Mouse (Mus musculus) liver, embryonic 12.5 days (tissue): ENCODE data around the gene Zfp981. TPM values are rescaled to one million over a fixed set of nuclear protein-coding genes. Genes with fewer than 3 reads are reported as not detected.
"Not testable (repeated sequence)": the region's sequence is repeated elsewhere in the genome, so short reads cannot be mapped to it uniquely, and the experiment has no call there.

ENCODE experiments used
- ATAC-seq: fragments of 200-750 bp; cut with Nextera tagmentation; 2 replicates; pipeline ENCODE4 v1.8.0; 2017; ENCODE audit warnings: moderate number of reproducible peaks, mild to moderate bottlenecking, moderate library complexity
- H3K27ac ChIP-seq: fragments of 300-500 bp; sonication (generic); 2 replicates; pipeline ENCODE4 v1.5.1; 2016; ENCODE audit warnings: mild to moderate bottlenecking
- H3K27me3 ChIP-seq: fragments of 300-500 bp; sonication (generic); replicated peaks from 2 replicates; pipeline ENCODE4 v1.6.1; 2016; ENCODE audit warnings: mild to moderate bottlenecking, moderate library complexity
- H3K36me3 ChIP-seq: fragments of 300-500 bp; sonication (generic); 2 replicates; pipeline ENCODE4 v1.6.1; 2016; ENCODE audit warnings: mild to moderate bottlenecking, moderate library complexity
- H3K4me1 ChIP-seq: fragments of 300-500 bp; sonication (generic); 2 replicates; pipeline ENCODE4 v1.6.1; 2016
- H3K4me2 ChIP-seq: fragments of 300-500 bp; sonication (generic); 2 replicates; pipeline ENCODE4 v1.6.1; 2016; ENCODE audit warnings: mild to moderate bottlenecking, moderate library complexity
- H3K4me3 ChIP-seq: fragments of 300-500 bp; sonication (generic); 2 replicates; pipeline ENCODE4 v1.5.1; 2016; ENCODE audit warnings: mild to moderate bottlenecking, moderate library complexity
- H3K9ac ChIP-seq: fragments of 300-500 bp; sonication (generic); 2 replicates; pipeline ENCODE4 v1.6.1; 2016; ENCODE audit warnings: mild to moderate bottlenecking, moderate library complexity
- H3K9me3 ChIP-seq: fragments of 300-500 bp; sonication (generic); replicated peaks from 2 replicates; pipeline ENCODE4 v1.6.1; 2016; ENCODE audit warnings: mild to moderate bottlenecking, moderate library complexity
- WGBS: fragments of 180-500 bp; shearing (Covaris S2); methylation state at CpG from one replicate; pipeline ENCODE4 v1.1.7; 2016; ENCODE audit not compliant: insufficient replicate concordance; 5-methylcytosine and 5-hydroxymethylcytosine counted together
- polyA plus RNA-seq: library from polyadenylated mRNA; unstranded; fragments of >200 nt; fragmentation: Nextera tagmentation; extraction: Ambion mirVana; gene quantifications from 2 replicates; pipeline ENCODE4 v1.2.1, GENCODE M21; 2016

The Zfp981 gene
- polyA plus RNA-seq, 1 experiment from 2014 or later = 0.15 TPM

DNA sequence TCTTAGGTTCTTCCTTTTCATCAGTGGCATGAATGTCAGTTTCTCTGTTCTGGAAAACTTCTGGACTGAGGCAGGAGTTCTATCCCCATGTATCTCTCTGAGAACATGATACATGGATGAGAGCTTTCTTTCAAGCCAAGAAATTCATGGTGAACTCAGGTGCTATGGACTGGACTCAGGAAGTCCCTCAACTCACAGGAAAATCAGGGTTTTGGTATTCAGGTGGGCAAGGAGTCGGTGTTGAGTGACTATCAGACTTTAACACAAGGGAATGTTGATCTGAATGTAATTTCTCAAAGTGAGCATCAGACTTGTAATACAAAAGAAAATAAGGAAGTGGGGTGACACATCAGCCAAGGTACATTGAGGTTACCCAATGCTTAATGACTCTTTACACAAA is 9.8 kb upstream of the Zfp981 start:
- H3K27ac ChIP-seq, H3K27me3 ChIP-seq, H3K4me2 ChIP-seq, H3K4me1 ChIP-seq, H3K36me3 ChIP-seq, H3K4me3 ChIP-seq, H3K9ac ChIP-seq: not testable (repeated sequence)
- peaks cover 48% of the 10 kb centered on the region for H3K9me3 ChIP-seq
- ATAC-seq = 0 out of 2 replicates have a peak, but pooled peaks have one; percentile 34
- 55% methylated on average over 1 of the region's 1 CpGs for WGBS

DNA sequence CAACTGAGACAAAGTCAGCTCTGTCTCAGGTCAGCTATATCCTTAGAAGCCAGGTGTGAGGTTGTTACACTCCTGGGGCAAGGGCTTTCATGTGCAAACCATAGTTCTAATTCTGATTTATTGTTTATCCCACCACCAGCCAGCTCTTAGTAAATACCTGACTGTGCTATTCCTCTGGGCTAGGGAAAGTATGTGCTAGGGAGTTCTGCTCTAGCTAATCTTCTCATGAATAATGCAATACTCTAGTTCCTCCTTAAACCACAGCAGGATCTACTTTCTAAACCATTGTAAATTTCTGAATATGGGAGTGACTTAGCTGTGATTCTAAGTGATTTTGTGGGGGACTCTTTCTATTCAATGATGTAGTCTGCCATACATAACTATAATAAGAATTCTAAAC is 9.4 kb upstream of the Zfp981 start:
- no peaks in the 10 kb centered on the region for H3K27me3 ChIP-seq
- no peaks in the 10 kb centered on the region for H3K36me3 ChIP-seq
- H3K4me2 ChIP-seq = no peak overlapping the region
- no peak for ATAC-seq
- no peak overlapping the region for H3K9ac ChIP-seq
- peaks cover 52% of the 10 kb centered on the region for H3K9me3 ChIP-seq
- no peak overlapping the region for H3K27ac ChIP-seq
- H3K4me1 ChIP-seq = no peaks in the 10 kb centered on the region
- H3K4me3 ChIP-seq = no peak overlapping the region

DNA sequence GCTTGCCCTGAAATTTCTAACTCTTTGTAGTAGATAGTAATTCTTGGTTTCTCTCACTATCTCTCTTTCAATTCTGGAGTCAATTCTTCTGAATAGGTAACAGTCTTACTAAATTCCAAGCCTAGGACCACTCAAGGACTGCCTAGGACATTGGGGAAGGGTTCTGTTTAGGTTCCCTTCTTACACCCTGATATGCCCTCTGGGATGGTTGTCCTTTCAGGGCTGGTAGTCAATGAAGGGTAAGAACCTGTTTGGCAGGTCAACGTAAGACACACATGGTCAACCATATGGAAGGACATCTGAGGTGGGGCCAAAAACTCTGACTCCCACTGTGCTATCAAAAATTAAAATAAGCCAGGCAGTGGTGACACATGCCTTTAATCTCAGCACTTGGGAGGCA is 9.0 kb upstream of the Zfp981 start:
- ATAC-seq = no peak
- WGBS = 32% methylated on average over 1 of the region's 1 CpGs
- Histone ChIP-seq H3K27me3 (no peaks in the 10 kb centered on the region), H3K36me3 (no peaks in the 10 kb centered on the region), H3K4me3 (no peak overlapping the region), H3K4me2 (no peak overlapping the region), H3K4me1 (no peaks in the 10 kb centered on the region), H3K9ac (no peak overlapping the region), H3K27ac (no peak overlapping the region), H3K9me3 (peaks cover 56% of the 10 kb centered on the region)

DNA sequence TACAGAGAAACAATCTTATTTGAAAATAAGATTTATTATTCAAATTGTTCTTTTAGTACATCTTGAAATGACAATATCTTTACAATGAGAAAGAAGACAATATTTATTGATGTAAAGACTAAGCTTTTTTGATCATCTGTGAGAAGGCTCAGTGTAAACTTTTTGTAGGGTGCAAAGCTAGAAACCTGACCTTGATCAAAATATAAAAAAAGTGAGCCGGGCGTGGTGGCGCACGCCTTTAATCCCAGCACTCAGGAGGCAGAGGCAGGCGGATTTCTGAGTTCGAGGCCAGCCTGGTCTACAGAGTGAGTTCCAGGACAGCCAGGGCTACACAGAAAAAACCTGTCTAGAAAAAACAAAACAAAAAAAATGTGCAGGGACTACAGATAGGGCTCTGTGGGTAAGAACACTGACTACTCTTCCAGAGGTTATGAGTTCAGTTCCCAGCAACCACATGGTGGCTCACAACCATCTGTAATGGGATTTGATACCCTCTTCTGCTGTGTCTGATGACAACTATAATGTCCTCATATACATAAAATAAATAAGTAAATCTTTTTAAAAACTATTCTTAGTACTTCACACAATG is 8.4 kb upstream of the Zfp981 start:
- not testable (repeated sequence) for H3K36me3 ChIP-seq, H3K4me2 ChIP-seq, H3K4me1 ChIP-seq, H3K9ac ChIP-seq, H3K27me3 ChIP-seq, H3K4me3 ChIP-seq, H3K27ac ChIP-seq
- peaks cover 58% of the 10 kb centered on the region for H3K9me3 ChIP-seq
- 74% methylated on average over 6 of the region's 6 CpGs for WGBS
- peak; percentile 35 for ATAC-seq

DNA sequence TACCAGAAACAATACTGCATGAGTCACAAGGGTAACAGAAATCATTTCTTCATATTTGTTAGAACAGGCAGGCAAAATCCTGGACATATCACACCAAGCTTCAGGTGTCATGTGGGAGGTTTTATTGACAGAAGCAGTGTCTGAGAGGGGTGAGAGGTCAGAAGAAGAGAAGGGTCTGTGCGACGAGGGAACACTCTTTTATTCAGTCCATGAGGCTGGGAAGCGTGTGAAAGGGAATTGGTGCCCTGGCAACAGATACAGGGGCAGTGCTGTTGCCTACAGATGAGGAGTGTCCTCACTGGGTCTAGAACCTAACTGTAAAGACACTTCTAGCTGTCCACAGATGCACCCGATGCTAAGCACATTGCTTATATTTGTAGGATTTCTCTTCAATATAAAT is 6.8 kb upstream of the Zfp981 start:
- H3K27ac ChIP-seq = no peak overlapping the region
- H3K9me3 ChIP-seq = peaks cover 61% of the 10 kb centered on the region
- ATAC-seq = peak; percentile 27; the same call in 1 of the 2 replicates
- H3K4me1 ChIP-seq = no peaks in the 10 kb centered on the region
- no peak overlapping the region for H3K9ac ChIP-seq
- H3K36me3 ChIP-seq = no peaks in the 10 kb centered on the region
- H3K4me3 ChIP-seq = no peak overlapping the region
- H3K27me3 ChIP-seq = no peaks in the 10 kb centered on the region
- H3K4me2 ChIP-seq = no peak overlapping the region
- 52% methylated on average over 4 of the region's 4 CpGs for WGBS

DNA sequence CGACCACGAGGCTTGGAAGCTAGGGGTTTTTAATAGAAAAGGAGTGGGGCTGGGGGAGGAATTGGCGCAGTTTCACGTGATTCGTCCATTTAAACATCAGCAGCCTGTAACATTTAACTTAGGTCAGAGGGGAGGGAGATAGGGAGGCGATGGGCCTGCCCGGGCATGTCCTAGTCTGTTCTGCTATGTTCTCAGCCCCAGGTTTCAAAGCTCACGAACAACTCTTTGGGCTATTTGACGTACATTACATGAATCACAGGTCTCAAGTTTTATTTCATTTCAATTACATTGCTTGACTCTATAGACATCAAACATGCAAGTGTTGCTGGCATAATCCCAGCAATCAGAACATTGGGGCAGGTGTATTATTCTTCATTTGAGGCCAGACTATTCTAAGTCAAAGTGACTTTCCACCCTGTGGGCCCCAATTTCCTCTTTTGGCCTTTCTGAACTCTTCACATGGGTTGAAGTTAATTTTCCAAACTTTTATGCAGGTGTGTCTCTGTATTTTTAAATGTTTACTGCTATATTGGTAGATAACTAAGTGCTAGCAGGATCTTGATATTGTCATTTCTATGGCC is 4.0 kb upstream of the Zfp981 start:
- not testable (repeated sequence) for H3K36me3 ChIP-seq, H3K9ac ChIP-seq, H3K4me3 ChIP-seq, H3K4me2 ChIP-seq, H3K27ac ChIP-seq, H3K4me1 ChIP-seq, H3K27me3 ChIP-seq, ATAC-seq
- peaks cover 56% of the 10 kb centered on the region for H3K9me3 ChIP-seq
- WGBS = 60% methylated on average over 9 of the region's 9 CpGs

DNA sequence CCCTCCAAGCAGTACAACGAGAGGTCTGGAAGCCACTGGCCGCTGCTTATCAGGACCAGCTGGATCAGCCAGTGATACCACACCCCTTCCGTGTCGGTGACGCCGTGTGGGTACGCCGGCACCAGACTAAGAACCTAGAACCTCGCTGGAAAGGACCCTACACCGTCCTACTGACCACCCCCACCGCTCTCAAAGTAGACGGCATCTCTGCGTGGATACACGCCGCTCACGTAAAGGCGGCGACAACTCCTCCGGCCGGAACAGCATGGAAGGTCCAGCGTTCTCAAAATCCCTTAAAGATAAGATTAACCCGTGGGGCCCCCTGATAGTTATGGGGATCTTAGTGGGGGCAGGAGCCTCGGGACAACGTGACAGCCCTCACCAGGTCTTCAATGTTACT is 7.2 kb downstream of the Zfp981 start:
- H3K27me3 ChIP-seq, H3K9ac ChIP-seq, ATAC-seq, H3K4me1 ChIP-seq, H3K4me2 ChIP-seq, H3K4me3 ChIP-seq, H3K36me3 ChIP-seq, H3K27ac ChIP-seq: not testable (repeated sequence)
- peaks cover 15% of the 10 kb centered on the region for H3K9me3 ChIP-seq
- 89% methylated on average over 22 of the region's 24 CpGs for WGBS

DNA sequence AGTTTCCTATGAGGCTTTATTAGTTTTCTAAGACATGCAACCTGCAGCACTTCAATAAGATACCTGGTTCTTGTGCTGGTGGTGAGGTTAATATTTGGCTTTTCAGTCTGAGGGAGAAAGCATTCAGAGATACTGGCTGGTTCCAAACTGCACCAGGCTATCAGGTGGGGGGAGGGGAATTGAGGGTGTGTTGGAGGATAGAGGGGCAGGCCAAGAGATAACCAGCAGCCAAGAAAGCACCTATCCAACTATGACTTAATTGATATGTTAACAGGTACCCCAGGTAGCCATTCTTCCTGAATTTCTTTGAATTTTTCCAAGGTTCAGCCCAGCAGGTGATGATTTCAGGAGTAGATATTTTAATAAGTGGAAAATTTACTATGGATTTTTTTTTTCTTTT is 10.0 kb downstream of the Zfp981 start:
- H3K9ac ChIP-seq, H3K4me3 ChIP-seq, H3K36me3 ChIP-seq, H3K4me1 ChIP-seq, ATAC-seq, H3K27ac ChIP-seq, H3K27me3 ChIP-seq, H3K4me2 ChIP-seq: not testable (repeated sequence)
- H3K9me3 ChIP-seq = peaks cover 34% of the 10 kb centered on the region

DNA sequence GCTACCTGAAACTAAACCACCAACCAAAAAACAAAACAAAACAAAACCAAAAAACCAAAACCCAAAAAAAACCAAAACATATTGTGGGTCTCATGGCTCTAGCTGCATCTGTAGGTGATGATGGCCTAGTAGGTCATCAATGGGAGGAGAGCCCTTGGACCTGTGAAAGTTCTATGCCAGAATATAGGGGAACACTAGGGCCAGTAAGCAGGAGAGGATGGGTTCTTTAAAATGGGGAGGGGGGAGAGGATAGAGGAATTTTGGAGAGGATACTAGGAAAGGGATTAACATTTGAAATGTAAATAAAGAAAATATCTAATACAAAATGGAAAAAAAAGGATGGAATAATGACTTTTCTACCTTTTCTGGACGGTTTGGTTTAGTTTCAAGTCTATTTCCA is 14.6 kb downstream of the Zfp981 start:
- no peak overlapping the region for H3K4me2 ChIP-seq
- no peak overlapping the region for H3K4me3 ChIP-seq
- H3K36me3 ChIP-seq = no peaks in the 10 kb centered on the region
- H3K27ac ChIP-seq = no peak overlapping the region
- peaks cover 63% of the 10 kb centered on the region for H3K9me3 ChIP-seq
- H3K27me3 ChIP-seq = no peaks in the 10 kb centered on the region
- H3K4me1 ChIP-seq = no peaks in the 10 kb centered on the region
- ATAC-seq = no peak
- no peak overlapping the region for H3K9ac ChIP-seq
- WGBS = 28% methylated on average over 1 of the region's 1 CpGs

DNA sequence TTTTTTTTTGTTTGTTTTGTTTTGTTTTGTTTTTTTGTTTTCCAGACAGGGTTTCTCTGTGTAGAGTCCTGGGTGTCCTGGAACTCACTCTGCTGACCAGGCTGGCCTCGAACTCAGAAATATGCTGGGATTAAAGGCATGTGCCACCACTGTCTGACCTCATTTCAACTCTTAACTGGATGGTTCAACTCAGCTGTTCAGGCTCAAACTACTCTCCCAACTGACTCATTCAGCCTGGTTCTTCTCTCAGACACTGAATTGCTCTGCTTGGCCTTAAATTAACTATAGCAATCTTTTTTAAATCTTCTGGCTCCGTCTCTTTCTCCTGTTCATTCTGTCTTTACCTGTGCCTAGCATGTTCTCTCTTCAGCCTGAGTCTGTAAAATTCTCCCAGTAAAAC is 15.3 kb downstream of the Zfp981 start:
- H3K4me3 ChIP-seq, H3K27ac ChIP-seq: not testable (repeated sequence)
- H3K9me3 ChIP-seq = peaks cover 64% of the 10 kb centered on the region

DNA sequence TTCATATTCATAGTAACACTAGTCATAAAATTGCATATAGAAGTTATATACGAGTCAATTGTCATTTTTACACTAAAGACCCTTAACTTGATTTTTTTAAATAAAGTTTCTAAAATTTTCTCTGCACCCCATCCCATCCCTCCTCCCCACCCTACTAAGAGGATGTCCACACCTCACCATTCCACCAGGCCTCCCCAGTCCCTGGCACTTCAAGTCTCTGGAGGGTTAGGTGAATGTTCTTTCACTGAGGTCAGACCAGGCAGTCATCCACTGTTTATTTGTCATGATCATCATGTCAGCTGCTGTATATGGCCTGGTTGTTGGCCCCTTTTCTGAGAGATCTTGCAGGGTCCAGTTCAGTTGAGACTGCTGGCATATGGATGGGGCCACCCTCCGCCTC is 18.9 kb downstream of the Zfp981 start:
- no peak for ATAC-seq
- no peak overlapping the region for H3K4me3 ChIP-seq
- no peak overlapping the region for H3K27ac ChIP-seq
- 60% methylated on average over 2 of the region's 2 CpGs for WGBS
- H3K36me3 ChIP-seq = no peaks in the 10 kb centered on the region
- peaks cover 75% of the 10 kb centered on the region for H3K9me3 ChIP-seq
- H3K27me3 ChIP-seq = no peaks in the 10 kb centered on the region
- no peak overlapping the region for H3K9ac ChIP-seq
- no peaks in the 10 kb centered on the region for H3K4me1 ChIP-seq
- H3K4me2 ChIP-seq = no peak overlapping the region

More for the DNA sequence above, 15.3 kb downstream of the Zfp981 start:
- not testable (repeated sequence) for H3K27me3 ChIP-seq, H3K4me1 ChIP-seq, H3K4me2 ChIP-seq, H3K9ac ChIP-seq, ATAC-seq, H3K36me3 ChIP-seq
- WGBS = 51% methylated on average over 2 of the region's 2 CpGs

DNA sequence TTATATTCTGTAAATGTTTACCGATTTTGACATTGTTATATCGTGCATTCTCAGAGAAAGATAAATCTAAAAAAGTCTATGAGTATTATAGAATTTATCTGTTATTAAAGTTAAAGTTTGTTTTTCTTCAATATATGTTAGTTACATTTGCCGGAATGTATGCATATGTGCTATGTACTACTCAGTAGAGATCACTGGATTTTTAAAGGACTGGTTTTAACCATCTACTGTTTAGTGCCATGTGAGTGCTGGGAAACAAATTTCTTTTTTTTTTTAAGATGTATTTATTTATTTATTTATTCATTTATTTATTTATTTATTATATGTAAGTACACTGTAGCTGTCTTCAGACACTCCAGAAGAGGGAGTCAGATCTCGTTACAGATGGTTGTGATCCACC is 32.7 kb downstream of the Zfp981 start:
- 65% methylated on average over 4 of the region's 4 CpGs for WGBS
- no peaks in the 10 kb centered on the region for H3K4me1 ChIP-seq
- H3K4me3 ChIP-seq = no peak overlapping the region
- no peaks in the 10 kb centered on the region for H3K36me3 ChIP-seq
- H3K9ac ChIP-seq = no peak overlapping the region
- H3K27me3 ChIP-seq = no peaks in the 10 kb centered on the region
- no peak for ATAC-seq
- H3K27ac ChIP-seq = no peak overlapping the region
- peaks cover 36% of the 10 kb centered on the region for H3K9me3 ChIP-seq
- no peak overlapping the region for H3K4me2 ChIP-seq

DNA sequence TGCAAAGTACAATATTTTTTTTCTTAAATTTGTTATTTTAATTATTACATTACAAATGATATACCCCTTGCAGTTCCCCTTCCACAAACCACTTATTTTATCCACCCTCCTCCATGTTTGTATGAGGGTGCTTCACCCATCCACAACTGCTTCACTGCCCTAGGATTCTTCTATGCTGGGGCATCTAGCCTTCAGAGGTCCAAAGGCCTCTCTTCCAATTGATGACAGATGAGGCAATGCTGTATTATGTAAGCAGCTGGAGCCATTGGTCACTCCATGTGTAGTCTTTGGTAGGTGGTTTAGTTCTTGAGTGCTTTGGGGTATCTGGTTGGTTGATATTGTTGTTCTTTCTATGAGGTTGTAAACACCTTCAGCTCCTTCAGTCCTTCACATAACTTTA is 34.1 kb downstream of the Zfp981 start:
- Histone ChIP-seq H3K27me3 (no peaks in the 10 kb centered on the region), H3K27ac (no peak overlapping the region), H3K9me3 (peaks cover 36% of the 10 kb centered on the region), H3K36me3 (no peaks in the 10 kb centered on the region), H3K4me1 (no peaks in the 10 kb centered on the region), H3K4me3 (no peak overlapping the region), H3K4me2 (no peak overlapping the region), H3K9ac (no peak overlapping the region)
- peak; percentile 52; the same call in 1 of the 2 replicates for ATAC-seq
